Mouse (Mus musculus) MEL-GATA-1-ER (cell line): ENCODE data around the gene Arhgef1.

Experiments used
- DNase-seq: peaks from one replicate; pipeline ENCODE4 v3.0.0-alpha.2; 2012; ENCODE audit warnings: low read depth; ENCODE audit errors: extremely low read depth

Arhgef1 gene

GRCm38 (mm10) chr7:24943641-24944040 is 40.9 kb downstream of the Arhgef1 start:
- DNase-seq = no peak

GRCm38 (mm10) chr7:24944257-24944950 is 41.7 kb downstream of the Arhgef1 start, which contains the start of gene Gm4881:
Gene Gm4881 (minus strand): TSS chr7:24944494.
- no peak for DNase-seq

- DNase-seq = no peak
Observed at GRCm38 (mm10) chr7:24947316-24948048, 44.8 kb downstream of the Arhgef1 start.

- DNase-seq = no peak
Observed at GRCm38 (mm10) chr7:24948774-24949173, 46.1 kb downstream of the Arhgef1 start.

- DNase-seq = no peak
Observed at GRCm38 (mm10) chr7:24949958-24950623, 47.4 kb downstream of the Arhgef1 start.

- no peak for DNase-seq
Observed at GRCm38 (mm10) chr7:24953966-24954365, 51.3 kb downstream of the Arhgef1 start.

- peak; percentile 88 for DNase-seq
Observed at GRCm38 (mm10) chr7:24954450-24954849, 51.7 kb downstream of the Arhgef1 start.

GRCm38 (mm10) chr7:24955226-24955625 is 52.5 kb downstream of the Arhgef1 start:
- no peak for DNase-seq

GRCm38 (mm10) chr7:24964288-24964687 is 61.6 kb downstream of the Arhgef1 start:
- no peak for DNase-seq

GRCm38 (mm10) chr7:24964897-24965535 is 62.3 kb downstream of the Arhgef1 start:
- DNase-seq = no peak

GRCm38 (mm10) chr7:24967966-24968365 is 65.3 kb downstream of the Arhgef1 start:
- DNase-seq = no peak

- no peak for DNase-seq
Observed at GRCm38 (mm10) chr7:24968463-24968862, 65.8 kb downstream of the Arhgef1 start.

GRCm38 (mm10) chr7:24969805-24970204 is 67.1 kb downstream of the Arhgef1 start:
- DNase-seq = no peak

GRCm38 (mm10) chr7:24970341-24970740 is 67.6 kb downstream of the Arhgef1 start:
- DNase-seq = no peak

GRCm38 (mm10) chr7:24971261-24971971 is 68.7 kb downstream of the Arhgef1 start:
- DNase-seq = no peak

- peak; percentile 96 for DNase-seq
Observed at GRCm38 (mm10) chr7:24971972-24972893, 69.5 kb downstream of the Arhgef1 start, which contains the start of gene Rabac1. Gene Rabac1 (minus strand): TSS chr7:24972754.

GRCm38 (mm10) chr7:24973208-24973607 is 70.5 kb downstream of the Arhgef1 start:
- no peak for DNase-seq

GRCm38 (mm10) chr7:24973902-24974301 is 71.2 kb downstream of the Arhgef1 start:
- DNase-seq = no peak

- DNase-seq = peak; percentile 84
Observed at GRCm38 (mm10) chr7:24974893-24975595, 72.3 kb downstream of the Arhgef1 start.
